Mouse (Mus musculus): ENCODE measurements around the gene Ercc8. TPM values are rescaled to one million over a fixed set of nuclear protein-coding genes. Genes with fewer than 3 reads are reported as not detected.

Ercc8 gene
- polyA plus RNA-seq (2012): 1.1 and 3.7 TPM in 2 replicates

DNA sequence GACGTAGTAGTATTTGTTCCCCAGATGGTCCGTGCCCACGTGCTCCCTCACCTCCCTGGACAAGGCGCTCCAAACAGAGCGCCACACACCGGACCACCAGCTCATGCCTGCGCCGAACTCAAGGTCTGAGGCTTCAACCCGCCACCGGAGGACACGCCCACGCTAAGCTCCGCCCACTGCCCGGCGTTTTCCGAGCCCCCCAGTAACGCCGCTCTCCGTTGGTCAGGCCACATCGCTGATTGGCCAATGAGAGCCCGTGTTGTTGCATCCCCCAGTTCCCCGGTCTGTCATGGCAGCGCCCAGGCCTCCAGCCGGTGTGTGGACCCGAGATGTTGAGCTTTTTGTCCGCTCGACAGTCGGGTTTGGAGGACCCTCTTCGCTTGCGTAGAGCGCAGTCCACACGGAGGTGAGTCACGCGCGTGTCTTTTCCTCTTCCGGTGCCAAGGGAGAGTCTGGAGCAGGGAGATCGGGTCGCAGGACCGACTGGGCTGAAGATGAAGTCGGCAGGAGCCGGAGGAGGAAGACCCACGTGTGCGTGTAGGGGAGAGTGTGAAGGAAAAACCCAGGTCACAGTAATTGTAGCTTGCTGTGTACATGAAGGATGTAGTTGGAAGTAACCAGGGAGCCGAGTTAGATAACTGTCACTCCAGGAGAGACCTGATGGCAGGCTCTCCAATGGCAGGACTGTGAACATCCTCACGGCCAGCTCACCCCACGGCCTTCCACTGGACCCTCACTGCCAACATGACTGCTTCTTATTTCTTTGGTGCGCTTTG, at the start of gene Ercc8, which contains the start of gene Ndufaf2:
TSS of gene Ercc8 (plus strand) at position 267 of the 776 bp plus-strand sequence.
TSS of gene Ndufaf2 (minus strand) at position 159 of the 776 bp plus-strand sequence.
- no peak for TF ChIP-seq GATA1 (IDR thresholded peaks at IDR 0.05; ENCODE audit: low read length)

DNA sequence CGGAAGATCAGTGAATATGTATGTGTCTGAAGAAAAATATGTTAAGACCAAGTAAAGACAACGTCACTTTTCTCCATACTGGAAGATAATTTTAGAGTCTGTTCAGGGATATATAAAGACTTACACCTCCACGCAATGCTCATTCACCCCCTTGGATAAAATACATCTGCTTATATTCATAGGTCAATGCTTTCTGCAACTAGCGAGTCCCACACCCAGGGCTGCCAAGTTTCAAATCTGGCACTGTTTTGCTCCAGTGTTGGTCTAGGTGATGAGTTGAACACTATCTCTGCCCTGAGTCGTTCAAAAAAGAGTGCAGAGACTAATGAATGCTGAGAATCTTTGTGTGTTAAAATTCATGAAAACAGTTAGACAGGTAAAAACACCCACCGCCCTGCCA, 47.6 kb upstream of the Ercc8 start:
- TF ChIP-seq GATA1 (IDR thresholded peaks at IDR 0.05; ENCODE audit: low read length): no peak

DNA sequence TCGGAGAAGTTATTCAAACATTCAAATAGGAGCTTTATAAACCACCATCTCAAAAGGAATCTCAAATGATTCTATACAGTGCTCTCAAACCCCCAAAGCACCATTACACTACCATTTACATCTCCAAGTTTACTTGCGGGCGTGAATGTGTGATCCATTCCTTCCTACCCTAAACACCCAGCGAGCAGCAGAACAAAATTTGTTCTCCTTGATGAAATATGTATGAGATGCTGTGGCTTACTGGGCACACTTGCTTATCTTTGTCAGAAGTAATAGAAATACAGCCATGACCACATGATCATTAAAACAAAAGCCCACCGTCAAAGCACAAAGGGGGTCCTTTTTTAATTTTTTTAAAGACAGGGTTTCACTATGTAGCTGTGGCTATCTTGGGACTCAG, 45.0 kb upstream of the Ercc8 start:
- TF ChIP-seq GATA1 (IDR thresholded peaks at IDR 0.05; ENCODE audit: low read length): no peak

DNA sequence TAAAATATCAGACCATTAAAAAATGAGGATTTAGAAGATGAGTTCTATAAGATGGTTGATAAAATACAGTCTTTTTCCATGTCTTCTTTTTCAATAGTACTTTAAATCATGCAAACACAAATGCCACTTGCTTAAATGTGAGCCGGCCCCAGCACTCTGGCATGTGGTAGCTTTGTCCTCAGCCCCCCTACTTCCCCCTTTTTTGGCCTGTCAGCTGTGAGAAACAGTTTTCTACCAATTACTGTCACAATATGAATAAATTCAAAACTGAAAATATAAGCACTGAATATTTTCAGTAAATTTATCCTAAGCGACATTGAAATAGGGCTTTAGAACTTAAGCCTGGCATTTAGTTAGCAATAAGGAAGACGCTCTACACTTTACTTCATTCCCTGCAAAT, 44.3 kb upstream of the Ercc8 start:
- TF ChIP-seq GATA1 (IDR thresholded peaks at IDR 0.05; ENCODE audit: low read length): no peak

DNA sequence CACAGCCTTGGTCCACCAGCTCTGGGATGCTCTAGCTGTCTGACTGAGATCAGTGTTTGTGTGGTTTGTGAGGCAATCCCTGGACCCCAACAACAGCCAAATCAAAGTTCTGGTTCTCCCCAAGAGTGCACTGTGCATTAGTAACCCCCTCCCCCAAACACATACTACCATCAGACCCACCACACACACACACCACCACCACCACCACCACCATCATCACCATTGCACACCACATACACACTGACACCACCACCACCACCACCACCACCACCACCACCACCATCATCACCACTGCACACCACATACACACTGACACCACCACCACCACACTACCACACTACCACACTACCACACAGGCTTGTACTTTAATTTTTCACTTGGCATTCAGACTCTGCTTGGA, 40.9 kb upstream of the Ercc8 start:
- TF ChIP-seq GATA1 (IDR thresholded peaks at IDR 0.05; ENCODE audit: low read length): no peak

DNA sequence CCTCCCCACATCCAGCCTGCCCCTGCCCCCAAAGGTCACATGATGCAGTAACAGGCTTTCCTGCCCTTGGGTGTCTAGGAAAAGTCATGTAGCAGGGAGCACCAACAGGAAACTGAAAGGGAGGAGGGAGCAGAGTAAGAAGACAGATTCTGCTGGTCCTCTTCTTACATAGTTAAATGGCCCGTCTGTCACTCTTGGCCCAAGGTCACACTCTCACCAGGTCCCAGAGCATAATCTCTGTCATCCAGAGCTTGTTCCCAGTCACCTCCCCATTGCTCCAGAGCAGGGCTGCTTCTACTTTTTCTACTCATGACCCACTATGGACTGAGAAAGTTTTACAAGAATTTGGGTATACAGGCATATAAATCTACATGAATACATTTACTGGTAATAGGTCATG, 40.3 kb upstream of the Ercc8 start:
- TF ChIP-seq GATA1 (IDR thresholded peaks at IDR 0.05; ENCODE audit: low read length): no peak

DNA sequence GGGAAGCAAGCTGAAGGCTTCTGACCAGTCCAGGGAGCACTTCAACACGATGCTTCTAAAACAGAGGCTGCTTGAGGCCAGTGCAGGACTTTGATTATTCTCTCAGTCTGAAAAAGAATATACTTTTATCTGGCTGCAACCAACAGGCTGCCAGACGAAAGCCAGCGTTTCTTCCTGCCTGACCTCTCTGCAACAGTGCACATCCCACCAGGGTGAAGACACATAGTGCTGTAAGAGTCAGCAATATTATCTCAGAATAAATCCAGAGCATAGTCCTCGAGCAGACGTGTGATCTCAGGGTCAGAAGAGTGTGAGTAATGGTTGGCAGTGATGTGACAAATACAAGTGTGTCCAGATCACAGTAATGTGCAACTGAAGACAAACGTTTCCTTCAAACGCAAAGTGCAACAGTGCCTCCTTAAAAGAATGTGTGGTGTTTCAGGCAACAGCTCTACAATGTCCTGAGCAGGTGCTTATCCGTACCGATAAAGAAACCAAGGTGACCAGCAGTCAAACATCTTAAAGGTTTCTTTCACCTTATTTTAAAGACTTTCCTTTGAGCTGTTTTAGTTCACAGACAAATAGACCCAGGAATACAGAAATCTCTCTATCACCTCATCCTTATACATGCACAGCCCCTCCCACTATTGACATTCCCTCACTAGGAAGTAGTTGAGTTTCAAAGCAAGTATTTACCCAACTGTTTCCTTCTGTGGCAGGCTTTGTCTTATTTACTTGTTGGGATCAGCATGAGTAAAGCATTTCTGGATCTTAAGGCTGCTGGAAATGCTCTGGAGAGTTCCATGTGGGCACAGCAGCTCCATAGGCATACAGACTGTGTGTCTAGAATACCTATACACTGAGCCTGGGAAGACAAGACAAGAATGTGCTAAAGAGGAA, 38.9 kb upstream of the Ercc8 start:
- no peak for TF ChIP-seq GATA1 (IDR thresholded peaks at IDR 0.05; ENCODE audit: low read length)

DNA sequence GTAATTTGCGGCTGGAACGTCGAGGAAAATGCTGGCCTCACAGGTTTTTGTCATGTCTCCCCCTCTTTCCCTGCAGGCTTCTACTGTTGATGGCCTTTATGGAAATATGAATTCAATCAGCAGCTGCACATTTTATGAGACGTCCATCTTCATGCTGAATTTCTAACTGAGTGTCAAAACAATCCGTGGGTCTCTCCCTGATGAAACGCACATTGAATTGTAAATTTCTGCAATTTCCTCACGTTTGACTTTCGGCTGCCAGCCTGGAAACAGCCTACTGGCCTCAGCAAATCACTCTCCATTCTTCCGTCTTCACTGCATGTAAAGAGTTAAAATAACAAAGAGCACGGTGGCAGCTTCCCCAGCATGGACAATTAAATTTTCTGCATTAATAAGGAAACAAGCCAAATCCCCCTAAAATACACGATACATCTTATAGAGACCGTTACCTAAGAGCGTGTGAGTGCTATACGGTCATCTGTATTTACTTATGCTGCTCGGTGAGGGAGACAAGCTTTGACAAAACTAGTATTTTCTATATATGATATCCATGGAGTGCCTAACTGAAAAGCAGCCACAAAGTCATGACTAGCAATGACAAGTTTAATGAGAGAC, 35.3 kb upstream of the Ercc8 start:
- TF ChIP-seq GATA1 (IDR thresholded peaks at IDR 0.05; ENCODE audit: low read length): no peak

DNA sequence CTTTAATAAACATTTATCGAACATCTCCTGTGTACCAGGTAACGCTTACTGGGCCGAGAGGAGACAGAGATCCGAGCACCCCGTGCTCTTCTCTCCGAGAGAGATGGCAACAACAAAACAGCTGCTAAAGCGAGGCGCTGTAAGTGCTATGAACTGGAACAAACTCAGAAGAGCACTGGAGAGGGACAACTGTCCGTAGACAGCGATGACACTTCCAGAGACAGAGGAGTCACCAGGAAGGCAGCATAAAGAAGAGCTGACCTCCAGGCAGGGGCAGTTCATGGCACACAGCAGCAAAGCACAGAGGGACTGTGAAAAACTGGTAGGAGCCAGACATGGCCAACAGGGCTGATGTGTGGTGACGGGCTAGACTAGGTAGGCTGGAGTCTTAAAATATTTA, 34.4 kb upstream of the Ercc8 start:
- no peak for TF ChIP-seq GATA1 (IDR thresholded peaks at IDR 0.05; ENCODE audit: low read length)

DNA sequence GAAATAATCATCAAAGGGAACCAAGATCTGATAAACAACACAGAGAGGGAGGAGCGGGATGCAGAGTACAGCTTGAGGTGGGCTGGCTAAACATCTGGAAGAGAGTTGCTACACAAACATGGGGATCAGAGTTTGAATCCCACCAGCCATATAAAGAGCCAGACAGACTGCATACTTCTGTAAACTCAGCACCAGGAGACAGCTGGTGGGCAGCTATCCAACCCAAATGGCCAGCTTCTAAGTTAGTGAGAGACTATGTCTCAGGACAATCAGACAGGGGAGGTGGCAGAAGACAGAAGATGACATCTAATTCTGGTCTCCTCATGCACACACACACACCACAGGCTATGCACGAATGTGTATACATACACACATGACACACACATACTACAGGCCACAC, 32.3 kb upstream of the Ercc8 start:
- TF ChIP-seq GATA1 (IDR thresholded peaks at IDR 0.05; ENCODE audit: low read length): no peak

DNA sequence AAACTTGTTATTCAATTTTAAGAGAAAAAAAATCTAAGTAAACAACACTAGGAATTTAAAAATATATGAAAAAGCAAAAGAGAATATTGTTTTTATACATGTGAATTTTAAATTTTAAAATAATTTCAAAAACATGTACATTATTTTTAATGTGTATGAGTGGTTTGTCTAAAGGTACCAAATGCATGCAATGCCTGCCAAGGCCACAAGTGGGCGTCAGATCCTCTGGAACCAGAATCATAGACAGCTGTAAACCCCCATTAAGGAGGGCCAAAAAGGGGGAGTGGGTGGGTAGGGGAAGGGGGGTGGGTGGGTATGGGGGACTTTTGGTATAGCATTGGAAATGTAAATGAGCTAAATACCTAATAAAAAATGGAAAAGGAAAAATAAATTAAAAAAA, 31.4 kb upstream of the Ercc8 start:
- TF ChIP-seq GATA1 (IDR thresholded peaks at IDR 0.05; ENCODE audit: low read length): no peak

DNA sequence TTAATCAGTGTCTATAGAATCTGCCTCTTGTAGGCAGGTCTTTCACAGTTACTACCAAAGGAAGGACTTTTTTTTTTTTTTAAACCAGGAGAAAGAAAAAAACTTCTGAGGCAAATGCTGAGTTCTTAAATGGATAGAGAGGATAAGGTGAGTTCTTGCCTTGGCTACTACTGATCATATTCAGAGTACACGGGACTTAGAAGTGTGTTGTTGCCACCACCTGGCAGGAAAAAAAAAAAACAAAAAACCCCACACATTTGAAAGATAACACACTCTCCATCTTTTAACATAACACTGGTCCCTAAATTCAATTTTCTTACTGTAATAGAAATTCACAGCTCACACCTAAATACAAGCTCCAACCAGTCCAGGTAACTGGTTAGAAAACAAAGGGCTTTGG, 30.6 kb upstream of the Ercc8 start:
- no peak for TF ChIP-seq GATA1 (IDR thresholded peaks at IDR 0.05; ENCODE audit: low read length)

DNA sequence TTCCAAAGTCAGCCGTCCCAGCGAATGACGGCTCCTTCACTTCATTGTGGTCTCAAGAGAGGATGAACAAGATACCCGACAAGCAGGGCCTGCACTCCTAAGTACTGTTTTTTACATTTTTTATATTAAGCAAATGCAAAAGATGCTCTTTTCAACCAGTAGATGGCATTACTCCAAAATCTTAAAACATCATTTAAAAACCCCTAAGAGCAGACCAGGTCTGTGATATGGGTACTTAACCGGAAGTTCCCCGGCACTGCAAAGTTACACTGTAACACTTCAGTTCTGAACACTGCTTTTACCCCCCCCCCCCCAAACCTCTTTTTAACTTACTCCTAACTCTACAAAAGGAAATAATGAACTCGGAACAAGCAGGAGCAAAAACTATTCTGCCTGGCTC, 29.5 kb upstream of the Ercc8 start:
- TF ChIP-seq GATA1 (IDR thresholded peaks at IDR 0.05; ENCODE audit: low read length): no peak

DNA sequence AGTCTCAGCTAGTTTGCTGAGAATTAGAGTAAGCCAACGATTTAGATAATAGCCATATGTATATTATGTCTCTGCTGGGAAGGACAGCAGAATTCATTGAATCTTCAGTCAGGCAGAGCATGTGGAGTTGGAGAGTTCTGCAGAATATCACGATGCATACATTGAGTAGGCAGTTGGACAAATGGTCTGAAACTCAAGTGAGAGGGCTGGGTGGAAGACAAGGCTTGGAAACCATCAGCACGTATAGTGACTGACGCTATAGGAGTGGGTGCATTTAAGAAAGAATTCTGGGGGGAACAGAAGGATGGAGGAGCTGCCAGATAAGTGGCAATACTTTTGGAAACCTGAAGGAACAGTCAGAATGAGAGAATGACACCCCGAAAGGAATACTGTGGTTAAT, 27.8 kb upstream of the Ercc8 start:
- no peak for TF ChIP-seq GATA1 (IDR thresholded peaks at IDR 0.05; ENCODE audit: low read length)

DNA sequence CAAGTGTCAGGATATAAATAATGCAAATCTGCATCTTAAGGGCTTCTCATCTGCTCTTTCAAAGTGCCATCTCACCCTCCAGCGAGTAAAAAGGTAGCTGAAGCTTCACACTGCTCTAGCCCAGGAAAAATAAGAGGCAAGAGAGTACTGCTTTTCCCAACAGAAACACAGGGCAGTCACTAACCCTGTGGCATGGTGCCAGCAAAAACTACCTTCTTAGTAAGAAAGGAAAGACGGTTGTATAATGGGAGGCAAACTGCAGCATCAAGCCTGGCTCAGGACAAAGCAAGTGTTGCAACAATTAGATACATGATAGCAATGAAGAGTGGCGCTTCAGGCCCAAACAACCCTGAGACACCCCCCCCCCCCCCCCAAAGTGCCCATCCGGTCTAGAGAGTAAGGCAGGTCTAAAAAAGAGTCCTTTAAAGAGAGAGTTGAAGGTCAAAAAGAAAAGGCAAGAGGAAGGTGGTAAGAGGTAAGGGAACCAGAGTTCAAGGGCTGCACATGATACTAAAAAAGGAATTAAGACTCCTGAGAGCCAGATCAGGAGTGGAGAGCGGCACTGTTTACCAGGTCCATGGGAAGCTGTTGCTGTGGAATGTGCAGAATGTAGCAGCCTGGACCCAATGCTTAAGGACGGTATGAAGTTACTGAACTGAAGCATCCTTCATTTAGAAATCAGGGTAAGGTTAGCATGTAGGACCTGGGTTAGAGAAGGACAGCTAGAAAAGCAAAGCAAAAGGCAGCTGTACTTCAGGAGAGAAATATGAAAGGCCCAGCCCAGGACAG, 26.3 kb upstream of the Ercc8 start:
- TF ChIP-seq GATA1 (IDR thresholded peaks at IDR 0.05; ENCODE audit: low read length): no peak

Data from G1E-ER4 (cell line).